Mouse (Mus musculus) kidney, embryonic 16.5 days (tissue): Measurements from ENCODE around the gene Hoxa5. TPM values are rescaled to one million over a fixed set of nuclear protein-coding genes. Genes with fewer than 3 reads are reported as not detected.
A peak's percentile ranks its signal among the peaks of the same experiment; 100 is the strongest.

ENCODE experiments used
- ATAC-seq: fragments of 200-750 bp; cut with Nextera tagmentation; 2 replicates; pipeline ENCODE4 v1.8.0; 2017; ENCODE audit warnings: moderate TSS enrichment; ENCODE audit not compliant: low FRiP score, low TSS enrichment
- H3K27ac ChIP-seq: fragments of 300-500 bp; sonication (generic); 2 replicates; pipeline ENCODE4 v1.5.1; 2014; ENCODE audit warnings: low read length
- H3K27me3 ChIP-seq: fragments of 300-500 bp; sonication (generic); 2 replicates; pipeline ENCODE4 v1.6.1; 2014; ENCODE audit warnings: low read length, control low read depth, mixed read lengths; ENCODE audit not compliant: insufficient read depth
- H3K36me3 ChIP-seq: fragments of 300-500 bp; sonication (generic); 2 replicates; pipeline ENCODE4 v1.6.1; 2014; ENCODE audit warnings: low read length, control low read depth, mixed read lengths; ENCODE audit not compliant: insufficient read depth
- H3K4me1 ChIP-seq: fragments of 300-500 bp; sonication (generic); 2 replicates; pipeline ENCODE4 v1.6.1; 2014; ENCODE audit warnings: low read length, control low read depth, mixed read lengths; ENCODE audit not compliant: insufficient read depth
- H3K4me2 ChIP-seq: fragments of 300-500 bp; sonication (generic); replicated peaks from 2 replicates; pipeline ENCODE4 v1.6.1; 2014; ENCODE audit warnings: low read depth, low read length
- H3K4me3 ChIP-seq: fragments of 300-500 bp; sonication (generic); 2 replicates; pipeline ENCODE4 v1.5.1; 2014; ENCODE audit warnings: mild to moderate bottlenecking, low read length
- H3K9ac ChIP-seq: fragments of 300-500 bp; sonication (generic); replicated peaks from 2 replicates; pipeline ENCODE4 v1.6.1; 2014; ENCODE audit warnings: low read length
- H3K9me3 ChIP-seq: fragments of 300-500 bp; sonication (generic); 2 replicates; pipeline ENCODE4 v1.6.1; 2016; ENCODE audit warnings: low read length, control low read depth
- WGBS: fragments of 180-500 bp; shearing (Covaris S2); extraction: QIAGEN DNeasy Blood & Tissue Kit; methylation state at CpG from one replicate; pipeline ENCODE4 v1.1.7; 2014; 5-methylcytosine and 5-hydroxymethylcytosine counted together
- polyA plus RNA-seq: library from polyadenylated mRNA; unstranded; fragments of >200 nt; fragmentation: Nextera tagmentation; extraction: Ambion mirVana; gene quantifications from 2 replicates; pipeline ENCODE4 v1.2.1, GENCODE M21; 2015

Gene Hoxa5
- 9.0 and 9.5 TPM in 2 replicates for polyA plus RNA-seq

- H3K27ac ChIP-seq: peak within 1 kb of the TSS; percentile 78
- peak; percentile 70 for ATAC-seq
- under 1% methylated on average over 62 of the region's 65 CpGs for WGBS
- H3K27me3 ChIP-seq: 0 out of 2 replicates have a peak, but pooled peaks cover 5% of the 10 kb centered on the region
- H3K36me3 ChIP-seq: peaks cover 18% of the 10 kb centered on the region; the same call in 1 of the 2 replicates
- peak within 1 kb of the TSS; percentile 81 for H3K4me2 ChIP-seq
- peaks cover 81% of the 10 kb centered on the region for H3K4me1 ChIP-seq
- no peaks in the 10 kb centered on the region for H3K9me3 ChIP-seq
- H3K4me3 ChIP-seq: peak within 1 kb of the TSS; percentile 55
- H3K9ac ChIP-seq: peak within 1 kb of the TSS; percentile 78
Observed at GRCm38 (mm10) chr6:52204050-52204752, at the start of gene Hoxa5. Hoxa5 (minus strand) TSS chr6:52204587.

DNA sequence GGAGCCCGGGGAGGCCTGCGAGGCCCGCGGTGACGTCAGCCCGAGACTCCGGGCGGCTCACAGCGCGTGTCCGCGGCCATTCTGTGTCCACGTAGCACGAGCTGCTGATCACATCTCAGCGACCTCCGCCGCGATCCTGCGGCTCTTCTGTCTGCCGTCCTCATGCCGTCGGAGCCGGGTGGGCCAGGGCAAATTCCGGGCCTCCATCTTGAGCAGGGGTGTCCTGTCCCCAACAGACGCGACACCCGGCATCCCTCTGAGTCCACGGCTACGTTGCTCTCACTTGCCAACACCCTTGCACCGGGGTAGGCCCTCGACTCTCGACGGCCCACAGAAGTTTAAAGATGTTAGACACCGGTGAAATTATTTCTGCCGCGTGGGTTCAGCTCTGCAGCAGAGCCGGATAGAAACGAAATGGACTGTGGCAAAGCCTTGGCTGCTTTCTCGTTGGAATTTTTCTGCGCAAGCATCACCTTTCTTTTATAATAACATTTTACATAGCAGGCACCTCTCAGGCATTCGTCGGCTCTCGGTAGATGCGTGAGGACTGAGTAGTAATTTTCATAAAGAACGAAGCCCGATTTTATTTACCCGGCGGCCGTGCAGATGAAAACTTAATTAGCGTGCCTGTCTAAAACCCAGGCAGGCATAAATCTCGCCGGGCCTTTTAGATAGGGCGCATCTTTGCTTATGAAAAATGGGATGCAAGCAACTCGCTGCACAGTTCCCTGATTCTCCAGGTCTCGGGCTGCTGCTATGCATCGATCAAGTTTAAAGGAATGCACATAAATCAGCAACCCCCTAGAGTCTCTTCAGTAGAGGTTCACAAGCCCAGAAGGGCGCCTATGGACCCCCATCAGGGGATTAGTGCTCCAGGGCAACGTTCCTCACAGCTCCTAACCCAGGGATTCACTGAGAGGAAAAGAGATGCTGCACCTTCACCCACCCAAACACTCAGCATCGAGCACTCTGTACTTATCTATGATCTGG is 49.4 kb upstream of the Hoxa5 start:
- WGBS: 3% methylated on average over 59 of the region's 59 CpGs

GRCm38 (mm10) chr6:52252775-52253376 is 48.5 kb upstream of the Hoxa5 start:
- H3K4me3 ChIP-seq: peak overlapping the region; percentile 40
- H3K4me1 ChIP-seq: peaks cover 32% of the 10 kb centered on the region
- 10% methylated on average over 35 of the region's 35 CpGs for WGBS
- ATAC-seq: peak; percentile 28; the same call in 1 of the 2 replicates
- 0 out of 2 replicates have a peak, but pooled peaks cover 3% of the 10 kb centered on the region for H3K36me3 ChIP-seq
- H3K27me3 ChIP-seq: peaks cover 52% of the 10 kb centered on the region
- no peak overlapping the region; the same call in 1 of the 2 replicates for H3K9ac ChIP-seq
- H3K9me3 ChIP-seq: no peaks in the 10 kb centered on the region
- peak overlapping the region; percentile 44 for H3K4me2 ChIP-seq
- no peak overlapping the region for H3K27ac ChIP-seq

More for the DNA sequence above, 49.4 kb upstream of the Hoxa5 start:
- H3K27me3 ChIP-seq: peaks cover 60% of the 10 kb centered on the region
- no peaks in the 10 kb centered on the region for H3K9me3 ChIP-seq
- H3K4me1 ChIP-seq: peaks cover 24% of the 10 kb centered on the region
- H3K36me3 ChIP-seq: 0 out of 2 replicates have a peak, but pooled peaks cover 3% of the 10 kb centered on the region
- peak overlapping the region; percentile 40 for H3K4me3 ChIP-seq
- 0 out of 2 replicates have a peak, but pooled peaks have one; percentile 5 for ATAC-seq
- H3K9ac ChIP-seq: no peak overlapping the region; the same call in 1 of the 2 replicates
- H3K27ac ChIP-seq: no peak overlapping the region
- H3K4me2 ChIP-seq: peak overlapping the region; percentile 44

DNA sequence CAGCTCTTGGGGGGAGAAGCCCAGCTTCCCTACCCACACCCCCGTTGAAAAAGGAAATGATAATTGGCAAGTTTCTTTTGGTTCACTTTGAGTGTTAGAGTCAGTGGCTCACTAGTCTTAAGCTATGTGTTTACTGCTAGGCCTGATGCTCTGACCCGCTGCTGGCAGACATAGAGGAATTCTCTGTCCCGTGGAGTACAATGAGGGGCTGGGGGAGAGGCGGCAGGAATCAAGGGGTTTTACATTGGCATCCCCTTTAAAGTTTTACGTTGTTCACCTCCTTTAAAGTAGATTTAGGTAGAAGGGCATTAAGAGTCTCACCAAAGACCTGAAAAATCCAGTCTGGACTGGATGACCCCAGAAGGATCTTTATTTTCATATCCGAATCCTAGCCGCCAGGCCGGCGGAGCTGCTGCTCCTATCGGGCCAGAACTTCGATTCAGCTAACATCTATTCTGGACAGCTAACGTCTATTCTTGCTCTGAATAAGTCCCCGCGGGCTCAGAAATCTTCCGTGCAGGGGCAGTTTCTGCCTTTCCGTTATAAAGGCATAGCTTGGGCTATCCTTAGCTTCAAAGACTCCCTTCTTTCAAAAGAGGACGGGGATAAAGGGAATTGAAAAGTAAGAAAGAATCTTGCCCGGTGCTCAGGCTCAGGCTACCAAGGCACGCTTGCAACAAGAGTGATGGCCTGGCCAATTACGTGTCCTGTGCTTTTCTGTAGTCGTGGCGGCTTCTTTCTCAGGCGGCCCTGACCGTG is 47.8 kb upstream of the Hoxa5 start:
- 37% methylated on average over 24 of the region's 24 CpGs for WGBS
- Histone ChIP-seq H3K4me2 (peak overlapping the region; percentile 44), H3K9me3 (no peaks in the 10 kb centered on the region), H3K4me3 (peak overlapping the region; percentile 40), H3K9ac (no peak overlapping the region), H3K27ac (no peak overlapping the region), H3K27me3 (peaks cover 53% of the 10 kb centered on the region), H3K4me1 (peaks cover 32% of the 10 kb centered on the region), H3K36me3 (0 out of 2 replicates have a peak, but pooled peaks cover 3% of the 10 kb centered on the region)
- ATAC-seq: no peak

GRCm38 (mm10) chr6:52251177-52251879 is 46.9 kb upstream of the Hoxa5 start:
- no peak overlapping the region for H3K4me3 ChIP-seq
- H3K27me3 ChIP-seq: peaks cover 47% of the 10 kb centered on the region
- H3K27ac ChIP-seq: no peak overlapping the region
- H3K36me3 ChIP-seq: 0 out of 2 replicates have a peak, but pooled peaks cover 3% of the 10 kb centered on the region
- peaks cover 32% of the 10 kb centered on the region for H3K4me1 ChIP-seq
- 48% methylated on average over 7 of the region's 7 CpGs for WGBS
- H3K9ac ChIP-seq: no peak overlapping the region
- ATAC-seq: no peak
- no peaks in the 10 kb centered on the region for H3K9me3 ChIP-seq
- no peak overlapping the region for H3K4me2 ChIP-seq

GRCm38 (mm10) chr6:52249826-52250225 is 45.4 kb upstream of the Hoxa5 start:
- no peak for ATAC-seq
- Histone ChIP-seq H3K4me2 (peak overlapping the region; percentile 67), H3K4me1 (peaks cover 32% of the 10 kb centered on the region), H3K9ac (peak overlapping the region; percentile 77), H3K36me3 (0 out of 2 replicates have a peak, but pooled peaks cover 3% of the 10 kb centered on the region), H3K9me3 (no peaks in the 10 kb centered on the region), H3K27me3 (peaks cover 37% of the 10 kb centered on the region), H3K4me3 (peak overlapping the region; percentile 50), H3K27ac (peak overlapping the region; percentile 95)
- WGBS: 28% methylated on average over 4 of the region's 4 CpGs

DNA sequence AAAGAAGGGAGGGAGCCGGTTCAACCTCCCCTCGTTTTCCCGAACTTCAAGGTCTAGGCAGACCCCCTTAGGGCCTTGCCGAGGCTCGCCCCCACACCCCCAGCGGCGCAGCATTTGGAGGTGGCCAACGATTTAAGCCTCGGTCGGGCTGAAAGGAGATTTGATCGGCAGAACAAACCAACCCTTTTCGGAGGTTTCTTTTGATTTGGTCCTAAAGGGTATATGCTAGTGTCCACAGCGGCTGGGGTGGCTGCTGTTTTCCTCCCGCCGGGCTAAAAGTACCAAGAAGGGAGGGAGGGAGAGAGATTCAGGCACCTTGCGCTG is 45.0 kb upstream of the Hoxa5 start:
- peaks cover 32% of the 10 kb centered on the region for H3K4me1 ChIP-seq
- ATAC-seq: no peak
- peak overlapping the region; percentile 67 for H3K4me2 ChIP-seq
- peak overlapping the region; percentile 95 for H3K27ac ChIP-seq
- no peaks in the 10 kb centered on the region for H3K9me3 ChIP-seq
- 6% methylated on average over 16 of the region's 16 CpGs for WGBS
- H3K9ac ChIP-seq: peak overlapping the region; percentile 77
- peaks cover 37% of the 10 kb centered on the region for H3K27me3 ChIP-seq
- 0 out of 2 replicates have a peak, but pooled peaks cover 3% of the 10 kb centered on the region for H3K36me3 ChIP-seq
- H3K4me3 ChIP-seq: peak overlapping the region; percentile 50

GRCm38 (mm10) chr6:52248638-52249414 is 44.4 kb upstream of the Hoxa5 start:
- Histone ChIP-seq H3K9me3 (no peaks in the 10 kb centered on the region), H3K36me3 (0 out of 2 replicates have a peak, but pooled peaks cover 3% of the 10 kb centered on the region), H3K4me3 (peak overlapping the region; percentile 50), H3K27ac (peak overlapping the region; percentile 95), H3K27me3 (peaks cover 31% of the 10 kb centered on the region), H3K4me2 (peak overlapping the region; percentile 67), H3K4me1 (peaks cover 32% of the 10 kb centered on the region), H3K9ac (peak overlapping the region; percentile 77)
- 4% methylated on average over 27 of the region's 27 CpGs for WGBS
- ATAC-seq: no peak
